Mouse (Mus musculus) CH12.LX (cell line): ENCODE data around the gene Gls.

Source experiments
- CHD1 ChIP-seq: IDR thresholded peaks from 2 replicates; pipeline ENCODE4 v1.6.1; 2012; ENCODE audit warnings: low read depth, low read length, improper control_type of control experiment, inconsistent platforms
- CTCF ChIP-seq, 2 experiments: IDR thresholded peaks in 1 of 2; conservative IDR thresholded peaks in 1 of 2; 2 replicates each; pipeline ENCODE4 v1.5.1; 2011 to 2012; ENCODE audit warnings: low read depth in 2 of 2, low read length in 2 of 2, improper control_type of control experiment in 1 of 2, inconsistent platforms in 1 of 2, mild to moderate bottlenecking in 1 of 2, moderate library complexity in 1 of 2
- IRF4 ChIP-seq: IDR thresholded peaks from 2 replicates; pipeline ENCODE4 v1.6.1; 2014; ENCODE audit warnings: low read depth, mild to moderate bottlenecking, inconsistent platforms, low read length, improper control_type of control experiment
- MAZ ChIP-seq: IDR thresholded peaks from 2 replicates; pipeline ENCODE4 v1.6.1; 2012; ENCODE audit warnings: low read depth, mild to moderate bottlenecking, inconsistent platforms, low read length, improper control_type of control experiment, moderate library complexity
- MXI1 ChIP-seq: IDR thresholded peaks from 2 replicates; pipeline ENCODE4 v1.6.1; 2011; ENCODE audit warnings: mild to moderate bottlenecking, low read depth, low read length, improper control_type of control experiment
- POLR2A ChIP-seq: IDR thresholded peaks from 2 replicates; pipeline ENCODE4 v1.6.1; 2011; ENCODE audit warnings: low read depth, mild to moderate bottlenecking, improper control_type of control experiment, low read length
- TBP ChIP-seq: conservative IDR thresholded peaks from 2 replicates; pipeline ENCODE4 v1.6.1; 2011; ENCODE audit warnings: low read depth, low read length, improper control_type of control experiment
- USF1 ChIP-seq: IDR thresholded peaks from 2 replicates; pipeline ENCODE4 v1.6.1; 2014; ENCODE audit warnings: low read depth, mild to moderate bottlenecking, inconsistent platforms, low read length, improper control_type of control experiment
- ZC3H11A ChIP-seq: IDR thresholded peaks from 2 replicates; pipeline ENCODE4 v1.6.1; 2012; ENCODE audit warnings: low read depth, mild to moderate bottlenecking, inconsistent platforms, low read length, improper control_type of control experiment
- ZMIZ1 ChIP-seq: IDR thresholded peaks from 2 replicates; pipeline ENCODE4 v1.6.1; 2012; ENCODE audit warnings: low read depth, mild to moderate bottlenecking, inconsistent platforms, low read length, improper control_type of control experiment
- ZNF384 ChIP-seq: IDR thresholded peaks from 2 replicates; pipeline ENCODE4 v1.6.1; 2012; ENCODE audit warnings: low read depth, low read length, improper control_type of control experiment, inconsistent platforms

DNA sequence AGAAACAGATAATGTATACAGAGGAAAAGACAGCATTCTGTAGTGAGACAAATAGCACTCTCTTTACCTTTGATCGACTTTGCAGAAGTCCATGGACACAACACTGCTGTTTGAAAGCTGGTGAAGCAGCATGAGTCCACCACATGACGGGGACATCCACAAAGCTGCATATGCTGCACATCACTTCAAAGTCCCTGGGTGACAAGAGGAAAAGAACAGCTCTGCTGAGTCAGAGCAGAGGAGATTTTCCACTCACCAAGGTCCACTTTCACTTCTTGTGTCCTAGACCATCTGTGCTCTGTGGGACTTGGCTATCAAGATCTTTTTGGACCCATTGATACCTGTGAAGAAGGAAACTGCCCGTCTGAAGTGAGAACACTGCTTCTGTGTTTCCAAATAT lies 41.2 kb upstream of the Gls start:
- TF ChIP-seq MAZ (no peak), POLR2A (no peak), CTCF (conservative IDR thresholded peaks at IDR 0.05 in 1 of 2, IDR thresholded peaks at IDR 0.05 in 1 of 2; ENCODE audit: low read depth in 2 of 2, low read length in 2 of 2) (no peak), MXI1 (no peak), ZNF384 (no peak), ZMIZ1 (no peak), USF1 (no peak), IRF4 (peak; percentile 49; the same call in 1 of the 2 replicates), TBP (no peak), CHD1 (no peak), ZC3H11A (no peak)
